Mouse (Mus musculus) heart, postnatal 10 days (tissue): ENCODE data around the gene Gramd4. TPM values are rescaled to one million over a fixed set of nuclear protein-coding genes. Genes with fewer than 3 reads are reported as not detected.
"Not testable (repeated sequence)": the region's sequence is repeated elsewhere in the genome, so short reads cannot be mapped to it uniquely, and the experiment has no call there.

Experiments used
- DNase-seq, 2 experiments: peaks; one replicate each; pipeline ENCODE4 v3.0.0; 2021
- intact Hi-C: fragments of 180-260 bp; cut with DNase I; formaldehyde crosslinking; loops from one replicate; pipeline ENCODE4 v1.15.1; 2025
- total RNA-seq, 2 experiments: library from RNA; stranded (reverse); gene quantifications; 2 replicates each; pipeline ENCODE4 v1.2.3; 2021

The Gramd4 gene
- total RNA-seq, 2 experiments from 2014 or later, result 37.2 to 42.1 TPM

DNA sequence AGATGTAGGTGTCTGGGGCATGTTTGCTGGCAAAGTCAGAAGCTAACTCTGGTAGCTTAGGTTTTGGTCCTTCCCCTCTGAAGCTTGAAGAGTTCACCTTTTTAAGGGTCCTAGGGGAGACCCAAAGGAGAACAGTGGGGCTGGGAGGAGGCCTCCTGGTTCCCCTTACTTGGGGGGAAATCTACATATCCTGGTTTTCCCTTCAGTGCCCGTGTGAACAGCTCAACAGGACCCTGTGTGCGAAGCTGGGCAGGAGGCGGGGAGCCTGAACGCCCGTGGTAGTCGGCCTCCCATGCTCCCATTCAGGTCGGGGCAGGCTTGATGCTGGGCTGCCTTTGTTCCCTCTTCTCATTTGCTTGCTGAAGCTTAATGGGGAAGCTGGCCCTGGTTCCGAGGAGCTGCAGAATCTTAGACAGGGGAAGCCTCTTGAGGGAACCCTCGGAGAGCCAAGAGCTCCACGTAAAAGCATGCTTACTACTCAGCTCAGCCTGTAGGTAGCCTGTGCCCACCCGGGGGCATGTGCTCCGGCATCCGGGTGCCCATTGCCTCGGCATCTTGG is 30.2 kb downstream of the Gramd4 start:
- no peak for DNase-seq
- intact Hi-C loops, result loop anchor here (2.0 kb wide), 1 partner anchor 23 kb away; no protein-coding TSS in a partner anchor

- intact Hi-C loops, result no loop called here
Observed at GRCm38 (mm10) chr15:86088266-86088790, 30.8 kb downstream of the Gramd4 start.

GRCm38 (mm10) chr15:86089091-86089744 is 31.7 kb downstream of the Gramd4 start:
- intact Hi-C loops, result no loop called here
- DNase-seq, result peak in 1 of 2 experiments; percentile 33

More at GRCm38 (mm10) chr15:86088266-86088790, 30.8 kb downstream of the Gramd4 start:
- DNase-seq, result no peak

- intact Hi-C loops, result no loop called here
- peak; percentile 85 to 88 for DNase-seq
Observed at GRCm38 (mm10) chr15:86089991-86090529, 32.6 kb downstream of the Gramd4 start.

DNA sequence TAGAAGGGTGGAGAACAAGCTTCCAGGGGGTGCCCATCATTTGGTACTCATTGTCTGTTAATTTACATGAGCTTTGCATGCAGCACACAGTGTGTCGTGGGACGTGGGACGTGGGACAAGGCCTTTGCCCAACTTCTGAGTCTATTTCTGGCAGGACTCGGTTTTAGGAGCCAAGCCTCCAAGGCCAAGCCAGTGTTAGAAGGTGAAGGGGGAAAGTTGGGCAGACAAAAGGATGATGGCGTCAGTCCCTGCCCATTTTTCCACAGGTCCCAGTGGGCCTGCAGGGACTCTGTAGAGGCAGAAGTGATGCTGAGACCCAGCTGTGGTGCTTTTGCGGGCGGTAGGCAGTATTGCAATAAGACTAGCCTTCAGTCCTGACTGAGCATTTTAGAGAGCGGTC is 33.1 kb downstream of the Gramd4 start:
- DNase-seq, result peak; percentile 38 to 46
- intact Hi-C loops, result no loop called here

- intact Hi-C loops, result no loop called here
- no peak for DNase-seq
Observed at GRCm38 (mm10) chr15:86091201-86091997, 33.9 kb downstream of the Gramd4 start.

GRCm38 (mm10) chr15:86091998-86092670 is 34.6 kb downstream of the Gramd4 start:
- peak; percentile 53 to 67 for DNase-seq
- intact Hi-C loops, result no loop called here

DNA sequence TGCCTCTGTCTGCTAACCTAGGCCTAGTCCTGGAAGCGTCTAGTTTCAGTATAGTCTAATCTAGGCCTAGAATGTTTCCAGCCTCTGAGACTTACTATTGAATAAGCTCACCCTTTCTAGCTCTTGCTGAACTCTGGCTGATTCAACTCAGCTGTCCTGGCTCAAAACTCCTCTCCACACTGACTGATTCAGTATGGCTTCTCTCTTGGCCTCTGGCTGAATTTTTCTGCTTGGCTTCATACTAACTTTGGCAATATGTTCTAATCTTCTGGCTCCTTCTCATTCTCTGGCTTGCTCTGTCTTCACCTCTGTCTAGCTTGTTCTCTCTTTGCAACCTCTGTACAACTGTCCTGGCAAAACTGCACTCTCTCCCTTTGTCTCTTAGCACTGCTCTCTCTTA is 35.7 kb downstream of the Gramd4 start:
- intact Hi-C loops, result no loop called here
- DNase-seq, result peak; percentile 68

- no peak for DNase-seq
Observed at GRCm38 (mm10) chr15:86094324-86095121, 37.0 kb downstream of the Gramd4 start.

DNA sequence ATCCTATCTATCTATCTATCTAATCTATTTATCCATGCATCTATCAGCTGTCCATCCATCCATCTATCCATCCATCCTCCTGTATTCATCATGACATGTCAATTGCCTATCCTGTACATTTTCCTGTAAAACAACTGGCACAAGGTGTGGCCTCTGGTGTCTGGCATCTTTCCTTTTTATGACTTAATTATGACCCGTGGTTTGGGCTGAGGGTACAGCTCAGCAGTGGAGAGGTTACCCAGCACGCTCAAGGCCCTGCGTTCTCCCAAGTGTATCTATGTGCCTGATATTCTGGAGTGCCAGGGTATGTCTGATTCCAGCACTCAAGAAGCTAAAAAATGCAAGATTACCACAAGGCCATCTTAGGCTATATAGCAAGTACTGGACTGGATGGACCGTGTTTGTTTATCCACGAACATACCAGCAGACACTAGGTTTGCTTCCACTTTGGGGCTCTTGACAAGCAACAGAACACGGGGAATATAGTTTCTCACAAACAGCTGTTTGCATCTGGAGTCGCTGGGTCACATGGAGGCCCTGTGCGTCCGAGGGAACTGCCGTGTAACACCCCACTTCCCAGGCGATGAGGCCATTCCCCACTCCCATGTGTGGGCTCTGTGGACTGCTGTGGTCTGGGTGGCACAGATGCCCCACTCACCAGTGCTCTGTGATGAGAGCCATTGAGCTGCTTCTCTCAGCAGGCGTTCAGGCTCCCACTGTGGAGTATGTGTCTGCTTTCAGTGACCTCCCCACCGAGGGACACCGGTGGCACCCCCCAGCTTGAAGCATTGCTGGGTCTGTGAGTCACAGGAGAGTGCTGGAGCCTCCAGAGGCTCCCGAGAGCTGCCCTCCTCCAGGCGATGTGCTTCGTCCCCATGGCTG is 38.5 kb downstream of the Gramd4 start:
- intact Hi-C loops, result no loop called here
- peak in 1 of 2 experiments; percentile 61 for DNase-seq

More at GRCm38 (mm10) chr15:86094324-86095121, 37.0 kb downstream of the Gramd4 start:
- intact Hi-C loops, result no loop called here

DNA sequence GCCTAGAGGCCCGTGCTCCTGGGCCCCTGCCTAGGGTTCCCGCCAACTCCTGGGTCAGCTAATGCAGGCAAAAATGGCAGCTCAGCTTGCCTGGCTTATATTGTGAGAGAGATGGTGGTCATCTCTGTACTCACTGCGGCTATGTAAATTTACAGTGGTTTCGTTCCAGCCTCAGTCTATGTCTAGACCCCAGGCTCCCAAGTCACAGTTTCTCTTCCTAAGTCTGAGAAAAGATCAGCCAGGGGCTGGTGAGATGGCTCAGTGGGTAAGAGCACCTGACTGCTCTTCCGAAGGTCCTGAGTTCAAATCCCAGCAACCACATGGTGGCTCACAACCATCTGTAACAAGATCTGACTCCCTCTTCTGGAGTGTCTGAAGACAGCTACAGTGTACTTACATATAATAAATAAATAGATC is 39.1 kb downstream of the Gramd4 start:
- intact Hi-C loops, DNase-seq: not testable (repeated sequence)

DNA sequence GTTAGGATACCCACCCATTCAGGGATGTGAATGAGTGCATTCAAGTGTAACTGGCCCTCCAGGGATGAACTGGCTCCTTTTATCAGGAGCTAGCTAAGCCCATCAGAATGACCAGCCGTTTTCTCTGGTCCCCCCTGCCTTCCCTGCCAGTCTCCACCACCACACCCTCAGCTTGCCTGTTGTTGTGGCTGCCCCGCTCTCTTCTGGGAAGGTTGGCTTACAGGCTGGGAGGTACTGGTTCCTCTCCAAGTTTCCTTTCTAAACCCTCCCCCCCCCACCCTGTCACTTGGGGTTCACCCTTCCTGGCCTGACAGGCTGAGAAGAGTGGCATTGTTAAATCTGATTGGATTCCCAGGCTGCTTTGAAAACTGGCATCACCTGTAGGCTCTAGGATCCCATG is 40.4 kb downstream of the Gramd4 start:
- intact Hi-C loops, result no loop called here

DNA sequence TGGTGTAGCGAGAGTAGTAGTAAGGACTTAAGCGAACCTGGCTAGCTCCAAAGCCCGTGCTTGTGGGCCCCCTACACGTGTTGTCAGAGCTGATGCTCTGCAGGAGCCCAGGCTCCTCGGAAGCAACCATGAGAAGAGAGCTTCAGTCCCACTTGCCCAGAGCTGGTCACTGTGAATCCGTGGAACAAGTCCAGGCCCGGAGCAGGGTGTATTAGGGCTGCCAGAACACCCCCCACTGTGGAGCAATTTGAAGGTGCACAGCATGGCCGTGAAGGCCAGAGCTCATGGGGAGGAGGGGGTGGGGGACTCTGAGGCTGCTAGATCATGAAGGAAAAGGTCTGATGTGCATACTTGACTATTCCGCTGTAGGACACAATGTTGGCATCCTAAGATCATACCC is 44.1 kb downstream of the Gramd4 start:
- intact Hi-C loops, result no loop called here
- DNase-seq, result no peak

More for the DNA sequence above, 40.4 kb downstream of the Gramd4 start:
- DNase-seq, result no peak

- no peak for DNase-seq
- intact Hi-C loops, result no loop called here
Observed at GRCm38 (mm10) chr15:86102308-86102707, 44.8 kb downstream of the Gramd4 start.

GRCm38 (mm10) chr15:86104401-86105344 is 47.2 kb downstream of the Gramd4 start:
- intact Hi-C loops, result no loop called here
- DNase-seq, result peak; percentile 58 to 76

DNA sequence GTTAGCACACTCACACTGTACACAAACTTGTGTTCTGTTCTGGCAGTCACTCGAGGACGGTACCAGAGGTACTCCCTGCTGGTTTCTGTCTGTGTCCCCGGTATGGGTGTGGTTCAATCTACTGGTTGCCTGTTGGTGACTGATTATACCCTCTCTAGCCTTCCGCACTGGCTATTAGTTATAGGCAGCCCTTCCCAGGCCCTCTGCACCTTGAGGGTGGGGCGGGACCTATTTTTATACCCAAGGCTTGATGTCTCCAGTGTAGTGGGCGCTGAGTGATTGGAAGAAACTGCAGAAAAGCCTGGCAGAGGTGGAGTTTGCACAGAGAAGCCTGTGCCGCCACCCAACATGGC is 47.8 kb downstream of the Gramd4 start:
- DNase-seq, result peak in 1 of 2 experiments; percentile 42
- intact Hi-C loops, result no loop called here

DNA sequence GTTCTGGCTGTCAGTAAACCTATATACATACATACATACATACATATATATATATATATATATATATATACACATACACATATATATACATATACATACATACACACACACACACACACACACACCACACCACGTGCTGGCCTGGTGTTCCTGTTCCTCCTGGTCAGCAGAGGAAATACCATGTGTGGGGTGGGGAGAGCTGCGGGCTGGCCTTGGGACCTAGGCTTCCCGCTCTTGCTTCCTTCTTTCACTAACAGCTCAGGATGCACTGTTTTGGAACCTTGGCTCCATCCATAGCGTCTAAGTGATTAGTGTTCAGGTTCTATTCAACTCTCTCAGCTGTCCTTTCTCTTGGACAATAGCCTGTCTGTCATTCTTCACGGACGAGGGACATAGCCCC is 48.3 kb downstream of the Gramd4 start:
- intact Hi-C loops, result no loop called here
- DNase-seq, result no peak
